Mouse (Mus musculus): ENCODE data around the gene Cyb5b. TPM values are rescaled to one million over a fixed set of nuclear protein-coding genes. Genes with fewer than 3 reads are reported as not detected.
"Not testable (repeated sequence)": the region's sequence is repeated elsewhere in the genome, so short reads cannot be mapped to it uniquely, and the experiment has no call there.

Gene Cyb5b
- polyA plus RNA-seq, 1 experiment = 99.0 TPM

DNA sequence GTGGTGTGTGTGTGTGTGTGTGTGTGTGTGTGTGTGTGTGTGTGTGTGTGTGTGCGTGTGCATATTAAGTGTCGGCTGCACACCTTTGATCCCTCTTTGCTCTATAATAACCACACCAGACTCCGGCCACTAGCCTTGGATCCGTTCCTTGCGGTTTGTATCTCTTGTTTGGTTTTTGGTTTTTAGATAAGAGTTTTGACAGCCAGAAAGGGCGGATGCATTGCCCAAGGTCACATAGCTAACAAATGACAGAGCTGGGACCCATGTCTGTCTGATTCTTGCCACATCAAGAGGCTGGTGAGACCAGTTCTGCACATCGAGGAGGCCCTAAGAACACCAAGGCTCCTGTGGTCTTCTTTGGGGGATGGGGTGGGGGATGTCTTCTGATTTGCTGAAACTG is 58.7 kb downstream of the Cyb5b start:
- no peak for TF ChIP-seq POLR2A (IDR thresholded peaks at IDR 0.05; ENCODE audit: borderline replicate concordance, extremely low read depth, insufficient read depth, insufficient read length, poor library complexity, severe bottlenecking)

DNA sequence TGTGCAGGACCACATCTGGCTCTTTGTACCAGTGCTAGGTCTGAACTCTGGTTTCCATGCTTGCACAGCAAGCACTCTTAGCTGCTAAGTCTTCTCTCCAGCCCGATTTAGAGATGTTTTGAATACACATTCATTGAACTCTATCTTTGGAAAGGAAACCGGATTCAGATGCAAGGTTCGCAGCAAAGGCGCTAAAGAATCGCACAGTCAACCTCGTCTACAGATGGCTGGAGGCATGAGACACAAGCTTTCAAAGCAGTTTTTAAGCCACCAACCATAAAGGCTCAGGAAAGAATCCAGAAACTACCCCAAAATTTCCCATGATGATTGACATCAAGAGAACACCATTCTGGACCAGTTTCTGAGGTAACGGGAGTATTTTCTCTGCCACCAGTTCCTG is 61.6 kb downstream of the Cyb5b start:
- no peak for TF ChIP-seq POLR2A (IDR thresholded peaks at IDR 0.05; ENCODE audit: borderline replicate concordance, extremely low read depth, insufficient read depth, insufficient read length, poor library complexity, severe bottlenecking)
- TF ChIP-seq CTCF (IDR thresholded peaks at IDR 0.05; ENCODE audit: borderline replicate concordance, extremely low read depth, insufficient read depth, insufficient read length) = no peak
- no peak for DNase-seq (ENCODE audit: low read depth)

More for the DNA sequence above, 58.7 kb downstream of the Cyb5b start:
- no peak for DNase-seq (ENCODE audit: low read depth)

- DNase-seq (ENCODE audit: low read depth) = not testable (repeated sequence)
Measured at GRCm38 (mm10) chr8:107217230-107217629, 66.8 kb downstream of the Cyb5b start.

GRCm38 (mm10) chr8:107218091-107218490 is 67.7 kb downstream of the Cyb5b start:
- no peak for TF ChIP-seq POLR2A (IDR thresholded peaks at IDR 0.05; ENCODE audit: borderline replicate concordance, extremely low read depth, insufficient read depth, insufficient read length, poor library complexity, severe bottlenecking)
- no peak for DNase-seq (ENCODE audit: low read depth)

- no peak for TF ChIP-seq CTCF (IDR thresholded peaks at IDR 0.05; ENCODE audit: borderline replicate concordance, extremely low read depth, insufficient read depth, insufficient read length)
- no peak for TF ChIP-seq POLR2A (IDR thresholded peaks at IDR 0.05; ENCODE audit: borderline replicate concordance, extremely low read depth, insufficient read depth, insufficient read length, poor library complexity, severe bottlenecking)
- no peak for DNase-seq (ENCODE audit: low read depth)
Measured at GRCm38 (mm10) chr8:107219078-107219477, 68.6 kb downstream of the Cyb5b start.

GRCm38 (mm10) chr8:107221924-107222851 is 71.7 kb downstream of the Cyb5b start:
- TF ChIP-seq CTCF (IDR thresholded peaks at IDR 0.05; ENCODE audit: borderline replicate concordance, extremely low read depth, insufficient read depth, insufficient read length) = no peak
- TF ChIP-seq POLR2A (IDR thresholded peaks at IDR 0.05; ENCODE audit: borderline replicate concordance, extremely low read depth, insufficient read depth, insufficient read length, poor library complexity, severe bottlenecking) = no peak
- peak; percentile 12 for DNase-seq (ENCODE audit: low read depth)

DNA sequence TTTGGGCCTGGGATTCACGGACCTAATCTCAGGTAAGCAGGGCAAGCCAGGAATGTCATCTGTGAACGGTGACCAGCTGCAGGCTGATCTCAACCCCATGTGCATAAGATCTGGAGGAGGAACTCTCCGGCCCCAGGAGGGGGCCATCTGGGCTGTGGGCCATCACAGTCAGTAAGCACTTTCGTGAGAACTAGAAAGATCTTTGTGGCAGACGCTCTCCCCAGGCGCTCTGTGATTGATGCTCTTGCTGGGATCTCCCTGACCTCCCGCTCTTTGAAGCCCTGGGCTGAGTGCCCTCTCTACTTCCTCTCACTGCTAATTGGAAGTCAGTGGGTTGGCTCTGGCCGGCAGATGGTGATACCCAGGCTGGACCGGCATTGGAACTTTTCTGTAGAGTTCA is 75.7 kb downstream of the Cyb5b start:
- TF ChIP-seq POLR2A (IDR thresholded peaks at IDR 0.05; ENCODE audit: borderline replicate concordance, extremely low read depth, insufficient read depth, insufficient read length, poor library complexity, severe bottlenecking) = no peak
- no peak for TF ChIP-seq CTCF (IDR thresholded peaks at IDR 0.05; ENCODE audit: borderline replicate concordance, extremely low read depth, insufficient read depth, insufficient read length)
- peak; percentile 30 for DNase-seq (ENCODE audit: low read depth)

DNA sequence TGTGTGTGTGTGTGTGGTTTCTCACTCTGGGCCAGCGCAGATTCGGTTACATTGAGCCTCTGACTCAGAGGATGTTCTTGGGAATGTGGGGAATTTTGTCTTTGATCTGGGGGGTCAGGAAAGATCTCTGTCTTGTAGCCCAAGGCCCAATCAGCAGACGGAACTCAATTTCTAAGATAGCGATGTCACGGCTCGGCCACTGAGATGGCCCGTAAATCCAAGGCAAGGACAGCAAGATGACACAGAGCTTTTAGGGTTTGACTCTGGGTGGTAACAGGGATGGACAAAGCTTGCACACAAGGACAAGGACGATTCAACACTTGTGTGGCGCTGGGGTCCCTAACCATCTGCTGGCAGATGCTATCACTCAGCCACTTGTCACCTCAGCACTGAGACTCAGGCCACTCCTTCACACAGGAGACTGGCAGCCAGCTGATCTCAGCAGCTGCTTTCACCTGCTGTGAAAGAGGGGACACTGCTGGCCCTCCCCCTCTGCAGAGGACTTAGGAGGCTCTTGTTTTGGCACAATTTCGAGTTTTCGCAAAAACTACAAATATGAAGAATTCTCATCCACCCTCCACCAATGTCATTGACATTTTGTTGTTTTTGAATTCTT is 76.7 kb downstream of the Cyb5b start:
- DNase-seq (ENCODE audit: low read depth) = no peak
- no peak for TF ChIP-seq POLR2A (IDR thresholded peaks at IDR 0.05; ENCODE audit: borderline replicate concordance, extremely low read depth, insufficient read depth, insufficient read length, poor library complexity, severe bottlenecking)
- TF ChIP-seq CTCF (IDR thresholded peaks at IDR 0.05; ENCODE audit: borderline replicate concordance, extremely low read depth, insufficient read depth, insufficient read length) = no peak

- DNase-seq (ENCODE audit: low read depth) = no peak
- TF ChIP-seq CTCF (IDR thresholded peaks at IDR 0.05; ENCODE audit: borderline replicate concordance, extremely low read depth, insufficient read depth, insufficient read length) = no peak
- no peak for TF ChIP-seq POLR2A (IDR thresholded peaks at IDR 0.05; ENCODE audit: borderline replicate concordance, extremely low read depth, insufficient read depth, insufficient read length, poor library complexity, severe bottlenecking)
Measured at GRCm38 (mm10) chr8:107233251-107233650, 82.8 kb downstream of the Cyb5b start.

GRCm38 (mm10) chr8:107233718-107234117 is 83.3 kb downstream of the Cyb5b start:
- TF ChIP-seq CTCF (IDR thresholded peaks at IDR 0.05; ENCODE audit: borderline replicate concordance, extremely low read depth, insufficient read depth, insufficient read length) (no peak), POLR2A (IDR thresholded peaks at IDR 0.05; ENCODE audit: borderline replicate concordance, extremely low read depth, insufficient read depth, insufficient read length, poor library complexity, severe bottlenecking) (no peak)
- DNase-seq (ENCODE audit: low read depth) = no peak

Other genes with a start within 250 kb of the Cyb5b start
- 4.0 and 5.7 TPM in 2 replicates for gene Sntb2, start 214.9 kb upstream of the Cyb5b start, polyA plus RNA-seq (2012; rRNA removed)
- 83.3 and 99.5 TPM in 2 replicates for gene Vps4a, start 119.4 kb upstream of the Cyb5b start, polyA plus RNA-seq (2012; rRNA removed)
- gene Pdf, start 102.0 kb upstream of the Cyb5b start, polyA plus RNA-seq (2012; rRNA removed) = 26.9 and 27.6 TPM in 2 replicates
- 57.7 and 63.3 TPM in 2 replicates for gene Cog8, start 94.0 kb upstream of the Cyb5b start, polyA plus RNA-seq (2012; rRNA removed)
- gene Nip7, start 93.8 kb upstream of the Cyb5b start, polyA plus RNA-seq (2012; rRNA removed) = 49.1 and 50.6 TPM in 2 replicates
- gene Tmed6, start 85.0 kb upstream of the Cyb5b start, polyA plus RNA-seq (2012; rRNA removed) = not detected in 2 replicates
- 45.6 and 51.9 TPM in 2 replicates for gene Terf2, start 54.1 kb upstream of the Cyb5b start, polyA plus RNA-seq (2012; rRNA removed)
- gene Nfat5, start 142.8 kb downstream of the Cyb5b start, polyA plus RNA-seq (2012; rRNA removed) = 39.8 and 42.7 TPM in 2 replicates

Measured in brain, embryonic 14.5 days (tissue).